Mouse (Mus musculus) hindbrain, embryonic 13.5 days (tissue): ENCODE results near the gene Ret. TPM values are rescaled to one million over a fixed set of nuclear protein-coding genes. Genes with fewer than 3 reads are reported as not detected.
A peak's percentile ranks its signal among the peaks of the same experiment; 100 is the strongest.

Experiments used
- ATAC-seq: fragments of 200-750 bp; cut with Nextera tagmentation; 2 replicates; pipeline ENCODE4 v1.8.0; 2017; ENCODE audit warnings: moderate TSS enrichment; ENCODE audit not compliant: low FRiP score
- H3K27ac ChIP-seq: fragments of 300-500 bp; sonication (generic); 2 replicates; pipeline ENCODE4 v1.5.1; 2015; ENCODE audit warnings: inconsistent platforms, mild to moderate bottlenecking, moderate library complexity
- H3K27me3 ChIP-seq: fragments of 300-500 bp; sonication (generic); 2 replicates; pipeline ENCODE4 v1.6.1; 2015; ENCODE audit warnings: mild to moderate bottlenecking, inconsistent platforms
- H3K36me3 ChIP-seq: fragments of 300-500 bp; sonication (generic); 2 replicates; pipeline ENCODE4 v1.6.1; 2015; ENCODE audit warnings: mild to moderate bottlenecking, inconsistent platforms
- H3K4me1 ChIP-seq: fragments of 300-500 bp; sonication (generic); replicated peaks from 2 replicates; pipeline ENCODE4 v1.6.1; 2015; ENCODE audit warnings: inconsistent platforms
- H3K4me2 ChIP-seq: fragments of 300-500 bp; sonication (generic); 2 replicates; pipeline ENCODE4 v1.6.1; 2015; ENCODE audit warnings: inconsistent platforms, mild to moderate bottlenecking, moderate library complexity
- H3K4me3 ChIP-seq: fragments of 300-500 bp; sonication (generic); 2 replicates; pipeline ENCODE4 v1.5.1; 2015; ENCODE audit warnings: mild to moderate bottlenecking, inconsistent platforms
- H3K9ac ChIP-seq: fragments of 300-500 bp; sonication (generic); 2 replicates; pipeline ENCODE4 v1.6.1; 2015; ENCODE audit warnings: mild to moderate bottlenecking, inconsistent platforms
- H3K9me3 ChIP-seq: fragments of 300-500 bp; sonication (generic); 2 replicates; pipeline ENCODE4 v1.6.1; 2016; ENCODE audit warnings: inconsistent platforms
- WGBS: fragments of 180-500 bp; shearing (Covaris S2); methylation state at CpG from one replicate; pipeline ENCODE4 v1.1.7; 2015; 5-methylcytosine and 5-hydroxymethylcytosine counted together
- polyA plus RNA-seq: library from polyadenylated mRNA; unstranded; fragments of >200 nt; fragmentation: Nextera tagmentation; extraction: Ambion mirVana; gene quantifications from 2 replicates; pipeline ENCODE4 v1.2.1, GENCODE M21; 2015

Ret gene
- polyA plus RNA-seq, 1 experiment from 2014 or later = 9.1 TPM

DNA sequence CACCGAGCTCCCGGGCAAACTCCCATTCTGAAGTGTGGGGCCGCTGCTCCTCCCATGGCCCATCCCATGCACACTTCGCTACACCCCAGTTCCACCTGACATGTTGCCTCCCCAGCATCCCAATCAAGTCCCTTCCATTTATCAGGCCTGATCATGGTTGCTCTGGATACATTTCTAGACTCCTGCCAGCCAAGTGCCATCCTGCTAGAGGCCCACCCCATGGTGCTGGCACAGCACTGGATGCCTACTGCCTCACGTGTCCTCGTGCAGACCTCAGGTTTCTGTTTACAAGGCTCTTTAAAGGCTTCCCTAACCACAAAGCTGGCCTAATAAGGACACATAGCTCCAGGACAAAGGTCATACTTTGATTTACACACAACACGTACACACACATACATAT, 26.1 kb downstream of the Ret start:
- no peak for ATAC-seq
- Histone ChIP-seq H3K9ac (no peak overlapping the region), H3K9me3 (no peaks in the 10 kb centered on the region), H3K36me3 (no peaks in the 10 kb centered on the region), H3K4me3 (no peak overlapping the region), H3K27me3 (no peaks in the 10 kb centered on the region), H3K4me2 (no peak overlapping the region), H3K27ac (no peak overlapping the region), H3K4me1 (no peaks in the 10 kb centered on the region)
- 94% methylated on average over 7 of the region's 7 CpGs for WGBS

DNA sequence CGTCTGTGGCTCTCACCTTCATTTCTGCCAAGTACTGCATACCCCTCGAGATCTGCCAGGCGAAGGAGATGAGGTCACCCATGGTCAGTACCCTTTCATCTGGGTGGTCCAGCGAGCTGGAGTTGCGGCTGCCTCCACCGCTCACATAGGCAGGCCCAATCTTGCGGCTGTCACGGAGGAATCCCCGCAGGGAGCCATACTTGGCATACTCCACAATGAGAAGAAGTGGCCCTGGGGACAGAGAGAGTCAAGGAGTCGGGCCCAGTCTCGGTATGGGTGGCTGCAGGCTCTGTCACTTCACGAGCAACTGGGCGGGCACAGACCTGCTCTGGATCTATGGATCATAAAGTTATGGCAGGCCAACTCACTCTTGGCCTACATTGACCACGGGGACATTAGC, 29.4 kb downstream of the Ret start:
- no peak overlapping the region for H3K4me3 ChIP-seq
- no peaks in the 10 kb centered on the region for H3K9me3 ChIP-seq
- WGBS = 88% methylated on average over 14 of the region's 14 CpGs
- H3K4me1 ChIP-seq = no peaks in the 10 kb centered on the region
- no peak for ATAC-seq
- H3K27me3 ChIP-seq = no peaks in the 10 kb centered on the region
- no peak overlapping the region for H3K27ac ChIP-seq
- no peak overlapping the region for H3K4me2 ChIP-seq
- no peaks in the 10 kb centered on the region for H3K36me3 ChIP-seq
- H3K9ac ChIP-seq = no peak overlapping the region

DNA sequence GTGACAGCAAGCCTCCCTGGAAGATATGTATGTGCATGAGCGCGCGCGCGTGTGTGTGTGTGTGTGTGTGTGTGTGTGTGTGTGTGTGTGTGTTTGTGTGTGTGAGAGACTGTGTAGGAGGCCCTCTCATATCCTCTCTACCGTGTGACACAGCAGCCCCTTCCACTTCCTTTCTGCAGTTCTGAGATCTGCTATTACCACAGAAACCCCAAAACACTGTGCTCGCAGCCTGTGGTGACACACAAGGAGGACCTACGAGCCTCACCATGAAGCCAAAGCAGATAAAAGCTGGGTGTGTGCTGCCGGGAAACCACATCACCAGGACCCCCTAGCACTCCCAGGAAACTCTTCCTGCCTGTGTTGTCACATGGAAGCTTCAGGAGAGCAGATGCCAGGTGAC, 30.5 kb downstream of the Ret start:
- no peaks in the 10 kb centered on the region for H3K4me1 ChIP-seq
- H3K9ac ChIP-seq = no peak overlapping the region
- H3K4me2 ChIP-seq = no peak overlapping the region
- no peaks in the 10 kb centered on the region for H3K36me3 ChIP-seq
- no peak overlapping the region for H3K4me3 ChIP-seq
- H3K27me3 ChIP-seq = no peaks in the 10 kb centered on the region
- H3K27ac ChIP-seq = no peak overlapping the region
- ATAC-seq = no peak
- H3K9me3 ChIP-seq = no peaks in the 10 kb centered on the region
- WGBS = 93% methylated on average over 9 of the region's 9 CpGs

DNA sequence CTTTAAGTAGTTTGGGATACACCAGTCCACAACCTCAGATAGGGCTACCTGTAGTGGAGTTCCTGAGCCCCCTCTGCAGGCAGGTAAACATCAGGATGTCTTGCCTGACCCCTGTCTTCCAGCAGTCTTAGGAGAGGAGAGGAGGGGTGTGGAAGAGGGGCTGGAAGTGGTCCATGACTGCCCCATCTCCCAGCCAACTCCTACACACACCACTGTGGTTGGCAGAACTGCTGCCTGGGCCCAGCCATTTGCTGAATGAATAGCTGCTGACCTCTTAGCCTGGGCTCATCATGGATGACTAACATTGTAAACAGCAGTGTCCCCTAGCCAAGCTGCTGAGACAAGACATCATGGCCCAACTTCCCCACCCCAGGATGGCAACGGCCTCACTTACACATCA, 32.0 kb downstream of the Ret start:
- ATAC-seq = no peak
- Histone ChIP-seq H3K9me3 (no peaks in the 10 kb centered on the region), H3K27me3 (no peaks in the 10 kb centered on the region), H3K27ac (no peak overlapping the region), H3K4me2 (no peak overlapping the region), H3K9ac (no peak overlapping the region), H3K36me3 (no peaks in the 10 kb centered on the region), H3K4me1 (no peaks in the 10 kb centered on the region), H3K4me3 (no peak overlapping the region)
- 93% methylated on average over 1 of the region's 1 CpGs for WGBS

DNA sequence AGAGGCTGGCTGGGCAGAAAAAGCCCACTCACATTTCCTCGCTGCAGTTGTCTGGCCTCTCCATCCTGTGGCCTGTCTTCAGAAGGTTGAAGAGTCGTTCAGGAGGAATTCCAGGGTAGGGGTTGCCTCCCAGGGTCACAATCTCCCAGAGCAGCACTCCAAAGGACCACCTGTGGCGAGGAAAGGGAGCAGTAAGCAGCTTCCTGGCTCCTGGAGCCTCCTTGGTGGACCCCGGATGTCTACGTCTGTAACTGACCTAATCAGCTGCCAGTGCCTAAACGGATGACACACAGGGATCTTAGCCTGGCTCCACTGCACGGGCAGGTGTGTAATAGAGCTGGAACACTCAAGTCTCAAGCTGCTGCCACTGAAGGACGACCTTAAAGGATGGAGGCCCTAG, 32.8 kb downstream of the Ret start:
- H3K27ac ChIP-seq = no peak overlapping the region
- WGBS = 78% methylated on average over 8 of the region's 8 CpGs

DNA sequence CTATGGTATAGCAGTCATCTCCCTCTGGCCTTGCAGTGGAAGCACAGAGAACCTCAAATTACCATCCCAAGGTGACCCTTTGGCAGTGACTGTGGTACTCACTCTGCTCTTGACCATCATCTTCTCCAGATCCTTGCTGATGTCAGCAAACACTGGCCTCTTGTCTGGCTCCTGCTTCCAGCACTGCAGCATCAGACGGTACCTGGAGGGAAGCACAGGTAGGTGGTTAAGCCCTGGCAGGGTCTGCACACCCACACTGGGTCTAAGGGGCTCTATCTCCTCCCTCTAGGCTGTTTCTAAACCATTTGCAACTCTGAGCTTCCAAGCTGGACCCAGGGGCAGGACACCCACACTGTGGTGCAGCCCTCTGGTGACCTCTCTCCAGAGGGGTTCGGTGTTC, 34.4 kb downstream of the Ret start:
- Histone ChIP-seq H3K27me3 (no peaks in the 10 kb centered on the region), H3K9me3 (no peaks in the 10 kb centered on the region), H3K27ac (no peak overlapping the region), H3K4me2 (no peak overlapping the region), H3K9ac (no peak overlapping the region), H3K4me1 (no peaks in the 10 kb centered on the region), H3K4me3 (no peak overlapping the region), H3K36me3 (no peaks in the 10 kb centered on the region)
- no peak for ATAC-seq
- 93% methylated on average over 2 of the region's 2 CpGs for WGBS

More for the DNA sequence above, 32.8 kb downstream of the Ret start:
- no peak overlapping the region for H3K4me2 ChIP-seq
- no peaks in the 10 kb centered on the region for H3K9me3 ChIP-seq
- H3K4me3 ChIP-seq = no peak overlapping the region
- no peaks in the 10 kb centered on the region for H3K36me3 ChIP-seq
- no peak for ATAC-seq
- no peaks in the 10 kb centered on the region for H3K27me3 ChIP-seq
- no peak overlapping the region for H3K9ac ChIP-seq
- H3K4me1 ChIP-seq = no peaks in the 10 kb centered on the region

DNA sequence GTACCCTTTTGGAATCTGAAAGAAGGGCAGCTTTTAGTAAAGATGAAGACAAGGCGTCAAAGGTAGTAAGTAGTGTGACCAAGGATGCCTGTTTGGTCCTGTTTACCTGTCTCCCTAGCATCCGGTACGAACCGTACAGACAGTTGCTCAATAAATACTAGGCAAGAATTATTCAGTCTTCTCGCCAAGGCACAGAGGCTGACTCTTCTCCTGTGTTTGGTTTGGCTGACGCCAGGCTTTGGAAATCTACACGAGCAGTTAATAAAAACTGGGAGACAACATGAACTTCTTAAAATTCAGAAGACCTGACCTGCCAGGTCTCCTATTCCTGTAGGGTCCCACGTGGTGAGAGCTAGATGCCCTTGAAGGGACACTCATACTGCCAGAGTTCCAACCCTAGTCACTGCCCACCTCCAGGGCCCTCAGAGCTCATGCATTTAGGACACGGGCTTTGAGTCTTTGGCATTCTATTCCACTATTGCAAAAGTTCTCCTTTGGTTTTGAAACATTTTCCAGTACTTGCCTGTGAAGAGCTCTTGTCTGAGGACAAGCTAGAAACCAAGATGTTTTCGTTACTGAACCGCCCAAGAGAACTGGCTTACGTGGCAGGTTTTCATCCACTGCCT, 34.9 kb downstream of the Ret start:
- no peak overlapping the region for H3K27ac ChIP-seq
- no peak overlapping the region for H3K4me3 ChIP-seq
- 92% methylated on average over 12 of the region's 12 CpGs for WGBS
- H3K4me2 ChIP-seq = no peak overlapping the region
- H3K4me1 ChIP-seq = no peaks in the 10 kb centered on the region
- H3K9me3 ChIP-seq = no peaks in the 10 kb centered on the region
- no peaks in the 10 kb centered on the region for H3K27me3 ChIP-seq
- no peaks in the 10 kb centered on the region for H3K36me3 ChIP-seq
- ATAC-seq = no peak
- no peak overlapping the region for H3K9ac ChIP-seq

DNA sequence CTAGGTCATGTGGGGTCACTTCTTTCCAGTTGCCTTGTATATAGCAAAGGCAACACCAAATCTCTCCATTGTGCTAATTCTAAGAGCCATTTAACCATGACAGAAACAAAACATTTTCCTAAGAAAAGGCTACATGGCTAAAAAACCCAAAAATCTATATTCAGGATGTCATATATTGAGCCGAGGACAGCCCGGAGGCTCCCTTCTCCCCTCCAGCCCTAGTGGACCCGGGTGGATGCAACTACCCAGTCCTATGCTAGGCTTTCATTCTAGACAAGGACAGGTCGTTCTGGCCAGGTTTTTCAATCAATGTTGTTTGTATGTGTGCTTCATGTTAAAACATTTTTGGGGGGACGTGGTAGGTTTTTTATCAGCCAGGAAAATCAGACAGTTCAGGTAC, 44.4 kb downstream of the Ret start:
- H3K27ac ChIP-seq = no peak overlapping the region
- H3K4me2 ChIP-seq = no peak overlapping the region
- no peaks in the 10 kb centered on the region for H3K9me3 ChIP-seq
- H3K4me3 ChIP-seq = no peak overlapping the region
- H3K27me3 ChIP-seq = no peaks in the 10 kb centered on the region
- no peaks in the 10 kb centered on the region for H3K4me1 ChIP-seq
- WGBS = 65% methylated on average over 5 of the region's 5 CpGs
- no peak overlapping the region for H3K9ac ChIP-seq
- no peak for ATAC-seq
- H3K36me3 ChIP-seq = no peaks in the 10 kb centered on the region

DNA sequence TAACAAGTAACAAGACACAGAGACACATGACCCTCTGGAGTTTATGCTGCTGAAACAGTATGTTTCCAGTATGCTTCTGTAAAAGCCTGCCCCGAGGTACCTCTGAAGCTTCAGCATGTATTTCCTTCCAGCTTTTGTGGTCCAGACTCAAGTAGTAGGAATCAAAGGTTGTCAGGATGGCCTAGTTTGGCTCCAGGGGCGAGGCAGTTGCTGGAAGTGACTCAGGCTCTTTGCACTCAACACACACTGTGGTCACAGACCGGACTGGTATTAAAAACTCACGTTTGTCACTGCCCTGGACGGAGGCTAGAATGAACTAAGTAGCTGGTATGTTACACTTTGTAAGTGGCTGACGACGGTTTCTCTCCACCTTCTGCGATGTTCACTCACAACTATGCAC, 46.5 kb downstream of the Ret start:
- Histone ChIP-seq H3K36me3 (no peaks in the 10 kb centered on the region), H3K27me3 (no peaks in the 10 kb centered on the region), H3K9me3 (no peaks in the 10 kb centered on the region), H3K4me3 (no peak overlapping the region), H3K27ac (no peak overlapping the region), H3K4me2 (no peak overlapping the region), H3K9ac (no peak overlapping the region), H3K4me1 (no peaks in the 10 kb centered on the region)
- 85% methylated on average over 8 of the region's 8 CpGs for WGBS
- no peak for ATAC-seq

DNA sequence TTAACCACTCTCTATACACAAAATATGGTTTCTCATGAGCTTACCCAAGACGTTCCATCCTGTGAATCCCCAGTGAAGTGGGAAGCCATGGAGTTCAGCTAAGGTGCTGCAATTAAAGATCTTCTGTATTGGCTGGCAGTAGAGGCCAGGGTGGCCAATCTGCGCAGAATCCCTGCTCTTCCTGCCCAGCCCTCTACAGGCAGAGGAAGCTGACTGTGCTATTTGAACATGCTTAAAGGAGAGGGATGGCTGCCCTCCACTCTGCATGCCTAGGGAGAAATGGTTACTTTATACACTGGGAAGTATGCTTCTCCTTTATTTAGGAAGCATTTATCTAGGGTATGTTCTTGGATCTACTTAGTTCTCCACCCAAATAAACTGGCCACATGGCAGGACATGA, 47.0 kb downstream of the Ret start:
- Histone ChIP-seq H3K4me1 (no peaks in the 10 kb centered on the region), H3K9ac (no peak overlapping the region), H3K27ac (no peak overlapping the region), H3K4me3 (no peak overlapping the region), H3K4me2 (no peak overlapping the region), H3K9me3 (no peaks in the 10 kb centered on the region), H3K36me3 (no peaks in the 10 kb centered on the region), H3K27me3 (no peaks in the 10 kb centered on the region)
- no peak for ATAC-seq
- 83% methylated on average over 2 of the region's 2 CpGs for WGBS

DNA sequence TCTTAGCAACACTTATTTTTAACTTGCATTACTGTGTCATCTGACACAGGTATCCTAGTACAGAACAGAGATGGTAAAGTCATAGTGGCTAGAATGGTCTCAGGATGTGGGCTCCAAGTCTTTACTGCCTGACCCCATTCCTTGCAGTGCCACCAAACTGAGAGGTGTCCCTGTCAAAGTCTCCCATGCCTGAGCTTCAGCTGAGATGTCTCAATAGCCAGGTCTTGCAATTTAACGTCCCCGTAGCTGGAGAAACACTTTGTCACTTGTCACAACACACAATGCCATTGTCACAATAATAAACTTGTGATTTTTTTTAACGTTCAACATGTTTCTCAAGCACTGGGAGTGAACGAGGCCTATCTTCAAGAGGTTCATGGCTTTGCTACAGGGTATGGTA, 47.4 kb downstream of the Ret start:
- Histone ChIP-seq H3K4me2 (no peak overlapping the region), H3K27me3 (no peaks in the 10 kb centered on the region)
- WGBS = 81% methylated on average over 4 of the region's 4 CpGs

DNA sequence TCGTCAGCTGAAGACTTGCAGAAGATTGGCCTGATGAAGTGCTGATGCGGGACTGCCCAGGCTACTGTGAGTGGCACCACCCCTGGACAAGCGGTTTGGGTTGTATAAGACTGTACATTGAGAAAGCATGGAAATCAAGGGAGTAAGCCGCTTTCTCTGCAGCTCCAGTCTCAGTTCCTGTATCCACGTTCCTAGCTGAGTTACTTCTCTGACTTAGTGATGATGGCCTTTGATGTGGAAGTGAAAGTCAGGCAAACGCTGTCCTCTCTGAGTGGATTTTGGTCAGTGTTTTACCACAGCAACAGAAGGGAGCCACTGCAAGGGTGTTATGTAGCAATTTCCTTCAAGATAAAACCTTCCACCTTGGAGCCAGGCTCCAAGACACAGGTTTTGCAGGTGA, 56.6 kb downstream of the Ret start:
- no peaks in the 10 kb centered on the region for H3K9me3 ChIP-seq
- no peak overlapping the region for H3K27ac ChIP-seq
- 87% methylated on average over 6 of the region's 6 CpGs for WGBS

More for the DNA sequence above, 47.4 kb downstream of the Ret start:
- Histone ChIP-seq H3K36me3 (no peaks in the 10 kb centered on the region), H3K9me3 (no peaks in the 10 kb centered on the region), H3K9ac (no peak overlapping the region), H3K4me3 (no peak overlapping the region), H3K4me1 (no peaks in the 10 kb centered on the region), H3K27ac (no peak overlapping the region)
- no peak for ATAC-seq

DNA sequence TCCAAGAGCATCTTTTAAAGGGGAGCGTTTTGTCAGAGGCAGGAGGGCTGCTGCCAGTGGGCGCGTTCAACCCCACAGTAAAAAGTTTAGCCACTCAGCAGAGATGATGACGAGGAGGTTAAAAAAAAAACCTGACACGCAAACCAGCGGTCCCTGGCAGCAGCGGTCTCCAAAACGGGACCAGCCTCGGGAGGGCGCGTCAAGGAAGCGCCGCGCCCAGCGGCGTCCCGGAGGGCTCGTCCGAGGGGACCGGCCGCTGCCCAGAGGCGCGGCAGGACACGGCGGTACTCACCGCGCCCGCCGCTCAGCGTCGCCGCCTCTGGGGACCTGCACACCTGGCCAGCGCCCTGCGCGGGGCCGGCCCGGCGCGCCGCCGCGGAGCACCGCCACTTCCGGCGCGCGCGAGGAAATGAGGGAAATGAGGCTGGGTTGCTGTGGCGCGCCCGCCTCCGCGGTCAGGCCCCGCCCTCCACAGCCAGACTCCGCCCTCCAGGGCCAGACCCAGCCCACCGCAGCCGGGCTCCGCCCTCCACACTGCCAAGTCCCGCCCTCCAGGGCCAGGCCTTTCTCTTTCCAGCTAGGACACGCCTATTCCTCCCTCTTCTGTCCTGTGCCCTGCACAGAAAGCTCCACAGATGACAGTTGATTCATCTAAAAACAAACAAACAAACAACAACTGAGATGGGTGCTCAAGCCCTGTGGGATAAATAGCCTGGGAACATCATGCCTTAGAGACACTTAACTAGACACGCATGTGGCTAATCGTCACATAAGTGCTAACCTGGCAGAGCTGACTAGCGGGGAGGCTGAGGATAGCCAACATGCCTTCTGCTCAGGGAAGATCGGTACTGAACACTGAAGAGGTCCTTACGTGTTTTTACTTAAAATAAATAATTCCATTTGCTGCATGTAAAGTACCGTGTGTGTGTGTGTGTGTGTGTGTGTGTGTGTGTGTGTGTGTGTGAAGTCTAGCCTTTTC, 58.5 kb downstream of the Ret start, which contains the start of gene Csgalnact2:
TSS of gene Csgalnact2 (minus strand) at position 410 of the 979 bp plus-strand sequence.
- Histone ChIP-seq H3K27ac (peak within 1 kb of the TSS; percentile 85), H3K9ac (peak within 1 kb of the TSS; percentile 83), H3K9me3 (no peaks in the 10 kb centered on the region), H3K4me3 (peak within 1 kb of the TSS; percentile 79), H3K27me3 (no peaks in the 10 kb centered on the region), H3K36me3 (no peaks in the 10 kb centered on the region), H3K4me1 (peaks cover 5% of the 10 kb centered on the region), H3K4me2 (peak within 1 kb of the TSS; percentile 77)
- peak; percentile 99 for ATAC-seq
- 6% methylated on average over 59 of the region's 66 CpGs for WGBS

More for the DNA sequence above, 56.6 kb downstream of the Ret start:
- no peaks in the 10 kb centered on the region for H3K27me3 ChIP-seq
- no peak overlapping the region for H3K9ac ChIP-seq
- H3K4me3 ChIP-seq = no peak overlapping the region
- peaks cover 5% of the 10 kb centered on the region for H3K4me1 ChIP-seq
- no peak for ATAC-seq
- no peaks in the 10 kb centered on the region for H3K36me3 ChIP-seq
- H3K4me2 ChIP-seq = no peak overlapping the region
